Mouse (Mus musculus) CD4-positive, CD25-positive, alpha-beta regulatory T cell, adult 2 months (primary cell): ENCODE data around the gene Lyrm7.
"Not testable (repeated sequence)": the region's sequence is repeated elsewhere in the genome, so short reads cannot be mapped to it uniquely, and the experiment has no call there.

Experiments used
- DNase-seq: peaks from one replicate; pipeline ENCODE4 v3.0.0-alpha.2; 2012; ENCODE audit warnings: low read depth, low spot score

The Lyrm7 gene

DNA sequence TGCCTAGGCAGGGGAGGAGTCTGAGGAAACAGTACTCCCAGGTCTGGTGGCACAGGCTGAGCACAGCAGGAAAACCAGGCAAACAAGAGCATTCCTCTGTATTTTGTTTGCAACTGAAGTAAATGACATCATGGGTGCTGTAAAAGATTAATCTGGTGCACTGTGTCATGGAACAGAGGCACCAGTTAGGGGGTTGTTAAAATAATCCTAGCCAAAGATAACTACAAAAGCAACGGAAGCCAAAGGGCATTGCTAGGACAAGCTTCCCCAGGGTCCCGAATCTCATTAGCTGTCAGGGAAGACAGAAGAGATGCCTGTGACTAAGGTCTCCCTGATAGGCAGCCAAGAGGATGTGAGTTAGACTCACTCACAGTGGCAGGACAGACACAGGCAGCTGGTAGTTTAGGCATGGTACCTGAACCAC is 20.3 kb upstream of the Lyrm7 start:
- DNase-seq: no peak

DNA sequence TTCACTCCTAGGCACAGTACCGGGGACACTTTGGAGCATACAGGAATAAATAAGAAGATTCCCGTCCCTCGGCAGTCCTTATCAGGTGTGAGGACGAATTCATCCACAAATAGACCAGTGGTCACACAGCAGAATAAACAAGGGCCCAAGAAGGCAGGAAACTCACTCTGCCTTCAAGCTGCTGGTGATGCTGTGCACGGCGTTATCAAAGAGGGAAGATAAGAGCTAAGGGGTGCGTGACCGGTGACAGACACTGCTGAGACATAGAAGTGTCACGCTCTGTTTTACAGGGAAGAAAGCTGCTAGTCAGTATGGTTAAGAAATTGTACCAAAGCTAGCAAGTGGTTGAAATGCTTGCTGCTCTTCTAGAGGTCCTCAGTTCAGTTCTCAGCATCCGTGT is 19.2 kb upstream of the Lyrm7 start:
- no peak for DNase-seq

DNA sequence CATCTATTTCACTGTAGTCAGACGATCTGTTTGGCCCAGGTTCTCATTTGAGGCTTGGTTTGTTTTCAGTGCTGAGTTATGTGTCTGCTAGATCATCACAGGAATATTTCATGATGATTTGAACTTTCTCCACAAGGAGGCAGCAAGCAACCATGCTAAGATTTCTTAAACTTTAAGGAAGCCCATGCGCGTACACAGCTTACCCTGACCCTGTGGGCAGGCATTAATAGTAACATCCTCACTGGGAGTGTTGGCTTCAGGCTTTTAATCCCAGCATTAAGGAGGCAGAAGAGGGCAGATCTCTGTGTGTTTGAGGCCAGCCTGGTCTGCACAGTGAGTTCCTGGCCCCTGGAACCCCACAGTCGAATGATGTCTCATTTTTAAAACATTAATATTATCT is 18.7 kb upstream of the Lyrm7 start:
- peak; percentile 85 for DNase-seq

- no peak for DNase-seq
Measured at GRCm38 (mm10) chr11:54878893-54879292, 18.2 kb upstream of the Lyrm7 start.

GRCm38 (mm10) chr11:54876031-54876430 is 15.3 kb upstream of the Lyrm7 start:
- no peak for DNase-seq

DNA sequence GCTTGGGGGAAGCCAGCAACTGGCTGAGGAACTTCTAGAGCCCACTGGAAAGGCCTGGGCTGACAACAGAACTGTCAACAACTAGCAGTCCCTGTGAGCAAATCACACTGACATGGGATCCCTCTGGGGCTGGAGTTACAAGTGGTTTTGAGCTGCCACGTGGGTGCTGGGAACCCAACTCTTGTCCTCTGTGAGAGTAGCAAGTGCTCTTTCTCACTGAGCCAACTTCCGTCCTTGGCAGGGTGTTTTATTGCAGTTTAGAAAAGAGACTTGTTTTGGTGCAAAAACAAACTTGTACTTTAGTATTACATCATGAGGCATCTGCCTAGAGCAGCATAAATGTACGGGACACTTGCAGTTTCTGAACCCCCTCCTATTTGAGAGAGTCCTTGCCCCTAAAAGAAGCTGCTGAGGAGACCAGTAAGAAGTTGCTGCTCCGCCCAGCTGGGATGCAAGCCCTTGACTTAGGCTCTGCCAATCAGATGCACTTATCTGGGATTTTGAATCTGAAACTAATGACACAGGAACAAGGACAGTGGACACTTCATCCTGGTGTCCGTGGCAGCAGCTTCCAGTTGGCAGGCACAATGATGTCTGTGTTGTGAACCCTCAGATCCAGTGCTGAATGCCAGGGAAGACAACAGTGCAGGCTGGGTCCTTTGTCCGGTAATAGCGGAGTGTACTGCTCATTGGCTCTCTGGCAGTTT is 11.3 kb upstream of the Lyrm7 start:
- DNase-seq: no peak

GRCm38 (mm10) chr11:54869318-54869717 is 8.6 kb upstream of the Lyrm7 start:
- no peak for DNase-seq

GRCm38 (mm10) chr11:54868445-54868844 is 7.7 kb upstream of the Lyrm7 start:
- no peak for DNase-seq

DNA sequence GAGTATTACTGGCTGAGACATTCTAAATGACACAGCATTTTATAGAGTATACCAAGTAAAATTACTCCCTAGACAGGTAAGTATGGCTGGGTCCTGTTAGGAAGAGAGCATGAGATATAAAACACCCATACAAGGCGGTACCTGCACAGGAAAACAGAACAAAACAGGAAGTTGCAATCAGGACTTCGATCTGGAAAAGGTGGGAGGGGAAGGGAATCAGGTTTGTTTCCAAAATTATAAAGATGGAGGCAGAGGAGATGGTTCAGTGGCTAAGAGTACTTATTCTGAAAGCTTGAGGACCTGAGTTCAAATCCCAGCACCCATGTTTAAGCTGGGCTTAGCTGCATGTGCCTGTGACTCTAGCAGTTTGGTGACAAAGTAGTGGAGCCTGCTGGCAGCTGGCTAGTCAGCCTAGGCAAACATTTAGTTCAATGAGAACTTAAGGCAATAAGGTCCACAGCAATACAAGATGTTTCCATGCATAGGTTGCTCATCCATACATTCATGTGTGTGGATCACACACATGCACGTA is 7.3 kb upstream of the Lyrm7 start:
- peak; percentile 15 for DNase-seq

GRCm38 (mm10) chr11:54867049-54867385 is 6.3 kb upstream of the Lyrm7 start:
- DNase-seq: no peak

GRCm38 (mm10) chr11:54866119-54867048 is 5.7 kb upstream of the Lyrm7 start, which contains the start of gene Hint1:
Hint1 (plus strand) TSS chr11:54866383.
- DNase-seq: peak; percentile 94

DNA sequence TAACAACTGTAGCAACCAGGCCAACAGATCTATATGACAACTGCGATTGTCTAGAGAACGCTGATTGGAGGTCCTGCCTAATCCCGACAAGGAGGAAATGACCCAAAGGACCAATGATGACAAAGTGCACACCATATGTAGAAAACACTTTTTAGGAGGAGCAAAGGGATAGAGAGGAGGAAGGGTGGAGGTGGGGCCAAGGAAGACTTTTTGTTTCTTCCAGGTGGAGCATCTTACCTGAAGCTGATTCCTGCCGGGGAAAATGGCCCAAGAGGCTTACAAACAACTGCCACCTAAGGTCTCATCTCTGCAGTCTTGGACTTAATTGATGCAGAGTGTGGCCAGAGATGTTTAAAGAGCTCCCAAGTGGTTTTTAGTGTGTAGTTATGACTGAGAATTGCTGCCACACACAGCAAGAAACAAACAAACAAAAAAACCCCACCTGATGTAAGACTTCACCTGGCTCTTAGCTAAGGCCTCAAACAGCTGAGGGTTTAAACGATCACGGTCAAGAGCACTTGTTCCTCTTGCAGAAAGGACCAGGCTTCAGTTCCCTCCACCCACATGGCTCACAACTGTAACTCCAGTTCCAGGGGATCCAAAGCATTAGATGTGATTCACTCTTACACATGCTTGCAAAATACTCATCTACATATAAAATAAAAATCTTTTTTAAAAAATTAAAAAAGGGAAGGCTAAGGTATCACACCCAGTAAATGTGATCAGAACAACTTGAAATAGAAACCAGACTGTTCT is 4.8 kb upstream of the Lyrm7 start:
- peak; percentile 17 for DNase-seq

DNA sequence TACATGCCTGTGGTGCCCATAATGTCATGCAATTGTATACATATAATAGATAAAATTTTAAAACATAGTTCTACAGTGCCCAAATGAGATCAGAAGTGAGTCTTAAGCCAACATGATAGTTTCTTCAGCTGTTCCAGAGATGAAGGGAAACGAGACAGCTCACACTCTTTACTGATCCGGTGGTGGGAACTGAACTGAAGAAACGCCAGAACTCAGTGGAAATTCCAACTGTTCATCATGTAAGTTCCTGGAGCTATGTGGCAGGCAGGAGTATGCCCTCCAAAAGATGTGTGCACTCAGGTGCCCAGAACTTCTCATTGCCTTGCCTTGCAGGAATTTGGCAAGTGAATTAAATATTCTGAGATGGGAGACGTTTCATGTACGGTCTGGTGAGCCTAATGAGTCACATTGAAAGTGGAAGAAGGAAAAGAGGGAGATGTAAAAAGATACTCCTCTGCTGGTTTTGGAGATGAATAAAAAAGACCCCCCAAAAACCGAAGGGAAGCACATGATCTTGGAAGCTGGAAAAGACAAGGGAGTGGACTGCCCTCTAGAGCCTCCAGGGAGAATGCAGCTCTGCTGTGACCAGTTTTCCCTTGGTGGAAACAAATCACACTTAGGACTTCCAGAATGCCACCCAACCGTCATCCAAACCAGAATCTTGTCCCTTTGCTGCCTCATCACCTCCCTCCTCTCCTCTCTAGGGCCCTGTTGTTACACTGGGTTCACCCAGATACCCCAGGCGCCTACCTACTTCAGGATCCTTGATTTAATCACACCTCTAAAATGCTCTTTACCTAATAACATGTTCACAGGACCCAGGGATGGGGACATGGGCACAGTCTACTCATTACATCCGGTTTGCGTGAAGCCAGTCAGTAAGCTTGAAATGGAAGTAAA is 2.2 kb upstream of the Lyrm7 start:
- DNase-seq: peak; percentile 61

DNA sequence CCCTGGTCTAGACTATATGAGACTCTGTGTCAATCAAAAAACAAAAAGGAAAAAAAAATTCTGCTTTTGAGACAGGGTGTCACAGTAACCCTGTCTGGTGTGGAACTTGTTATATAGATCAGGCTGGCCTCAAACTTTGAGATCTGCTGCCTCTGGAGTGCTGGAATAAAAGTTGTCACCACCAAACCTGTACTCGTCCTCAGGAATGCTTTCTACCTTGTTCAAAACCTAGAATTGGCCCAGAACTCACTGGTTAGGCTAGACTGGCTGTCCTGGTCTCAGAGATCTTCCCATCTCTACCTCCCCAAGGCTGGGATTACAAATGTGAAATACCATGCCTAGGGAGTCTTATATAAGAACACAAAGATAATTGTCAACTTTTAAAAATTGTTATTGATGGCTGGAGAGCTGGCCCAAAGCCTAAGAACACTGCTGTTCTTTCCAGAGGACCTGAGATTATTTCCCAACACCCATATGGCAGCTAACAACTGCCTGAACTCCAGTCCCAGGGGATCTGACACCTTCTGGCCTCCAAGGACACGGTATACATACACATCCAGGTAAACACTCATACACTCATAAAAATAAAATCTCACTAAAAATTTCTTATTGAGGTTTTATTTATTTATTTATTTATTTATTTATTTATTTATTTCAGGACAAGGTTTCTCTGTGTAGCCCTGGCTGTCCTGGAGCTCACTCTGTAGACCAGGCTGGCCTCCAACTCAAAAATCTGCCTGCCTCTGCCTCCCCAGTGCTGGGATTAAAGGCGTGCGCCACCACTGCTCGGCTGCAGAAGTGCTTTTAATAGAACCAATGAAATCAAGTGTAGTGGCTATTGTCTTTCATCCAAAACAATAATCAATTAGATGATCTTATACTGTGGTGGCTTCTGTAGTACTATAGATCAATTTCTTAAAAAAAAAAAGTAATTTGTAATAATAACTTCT is 1.0 kb upstream of the Lyrm7 start:
- peak; percentile 15 for DNase-seq

DNA sequence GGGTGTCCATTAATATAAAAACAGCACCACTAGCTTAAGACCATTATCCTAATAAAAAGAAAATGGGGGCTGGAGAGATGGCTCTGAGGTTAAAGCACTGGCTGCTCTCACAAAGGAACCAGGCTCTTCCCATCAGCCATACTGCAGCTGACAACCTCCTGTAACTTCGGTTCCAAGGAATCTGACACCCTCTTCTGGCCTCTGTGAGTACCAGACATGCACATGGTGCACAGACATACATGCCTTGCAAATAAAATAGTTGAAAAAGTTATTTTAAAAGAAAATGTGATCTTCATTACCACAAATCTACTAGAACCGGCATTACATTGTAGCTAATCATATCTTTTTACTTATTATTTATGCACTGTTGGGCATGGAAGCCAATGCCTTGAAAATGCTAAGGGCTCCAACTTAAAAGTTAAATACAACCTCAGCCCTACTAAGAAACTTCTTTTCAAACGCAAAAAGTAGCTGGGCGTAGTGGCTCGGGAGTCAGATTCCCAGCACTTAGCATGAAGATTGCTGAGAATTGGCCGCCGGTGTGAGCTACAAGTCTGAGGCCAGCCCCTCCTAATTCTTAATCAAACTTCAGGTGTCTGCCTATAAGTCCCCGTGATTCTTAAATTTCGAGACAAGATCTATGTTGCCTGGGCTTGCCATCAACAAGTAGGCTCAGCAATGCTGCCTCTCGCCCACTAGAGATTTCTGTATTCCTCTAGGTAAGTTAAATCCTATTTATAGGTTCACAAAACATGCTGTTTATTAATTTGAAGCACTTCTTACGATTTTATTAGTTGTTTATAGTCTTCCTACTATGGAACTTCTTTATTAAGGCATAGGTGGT is 1.2 kb downstream of the Lyrm7 start:
- DNase-seq: peak; percentile 72

DNA sequence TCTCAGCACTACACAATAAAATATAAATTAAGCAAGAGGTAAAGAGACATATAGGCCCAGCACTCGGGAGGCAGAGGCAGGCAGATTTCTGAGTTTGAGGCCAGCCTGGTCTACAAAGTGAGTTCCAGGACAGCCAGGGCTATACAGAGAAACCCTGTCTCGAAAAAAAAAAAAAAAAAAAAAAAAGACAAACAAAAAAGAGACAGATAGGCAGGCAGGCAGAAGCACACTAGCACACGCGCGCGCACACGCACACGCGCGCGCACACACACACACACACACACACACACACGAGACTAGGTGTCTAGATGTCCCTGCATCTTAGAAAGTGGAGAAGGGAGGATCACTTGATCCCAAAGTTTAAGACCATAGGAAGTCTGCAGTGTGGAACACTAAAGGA is 1.8 kb downstream of the Lyrm7 start:
- DNase-seq: not testable (repeated sequence)

DNA sequence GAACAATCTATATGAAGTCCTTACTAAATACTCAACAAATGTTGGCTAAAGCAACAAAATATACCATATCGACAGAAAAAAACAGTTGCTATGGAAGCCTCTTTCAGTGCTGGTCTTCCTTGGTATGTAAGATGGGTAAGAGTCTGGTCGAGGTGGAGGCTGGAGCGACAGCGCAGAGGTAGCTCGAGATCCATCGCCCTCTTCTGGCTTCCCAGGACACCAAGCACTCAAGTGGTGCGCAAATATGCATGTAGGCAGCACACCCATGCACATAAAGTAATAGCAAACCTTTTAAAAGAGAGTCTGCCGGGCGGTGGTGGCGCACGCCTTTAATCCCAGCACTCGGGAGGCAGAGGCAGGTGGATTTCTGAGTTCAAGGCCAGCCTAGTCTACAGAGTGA is 9.1 kb downstream of the Lyrm7 start:
- no peak for DNase-seq

DNA sequence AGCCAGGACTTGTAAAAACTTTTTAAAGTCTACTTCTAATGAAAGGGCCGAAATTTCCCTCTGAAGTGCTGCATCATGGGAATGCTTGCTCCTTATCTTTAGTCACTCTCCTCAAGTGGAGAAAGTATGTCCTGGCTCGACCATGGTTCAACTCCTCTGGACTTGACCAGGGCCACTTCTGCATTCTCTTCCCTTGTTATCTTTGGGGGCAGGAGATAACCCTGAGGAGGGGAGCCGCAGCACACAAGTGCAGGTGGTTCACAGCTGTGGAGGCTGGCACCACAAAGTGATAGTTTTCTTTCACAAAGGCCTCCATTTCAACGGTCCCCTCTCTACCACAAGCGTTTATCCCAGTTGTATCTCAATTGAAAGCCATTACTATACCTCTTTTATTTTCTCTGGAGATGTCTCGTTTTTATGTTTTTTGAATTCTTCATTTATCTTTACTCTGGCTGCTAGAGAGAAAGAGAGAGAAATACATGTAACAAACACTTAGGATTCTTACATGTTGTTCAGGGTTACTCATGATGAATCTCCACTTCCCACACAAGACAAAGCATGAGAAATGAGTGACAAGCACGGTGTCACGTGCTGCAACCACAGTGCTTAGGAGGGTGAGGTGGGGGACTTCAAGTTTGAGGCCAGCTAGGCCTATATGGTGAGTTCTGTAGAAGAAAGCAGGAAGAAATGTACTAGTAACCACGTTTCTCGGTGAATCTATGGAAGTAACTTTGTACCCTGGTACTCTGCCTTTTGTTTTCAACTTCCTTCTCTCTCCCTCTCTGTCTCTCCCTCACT is 10.6 kb downstream of the Lyrm7 start:
- peak; percentile 61 for DNase-seq
